Mouse (Mus musculus) frontal cortex, postnatal 25 days (tissue): ENCODE data around the gene Zbtb8a.
"Not testable (repeated sequence)": the region's sequence is repeated elsewhere in the genome, so short reads cannot be mapped to it uniquely, and the experiment has no call there.

Source experiments
- DNase-seq, 2 experiments: peaks; one replicate each; pipeline ENCODE4 v3.0.0; 2022; ENCODE audit warnings: low spot score in 2 of 2

The Zbtb8a gene

DNA sequence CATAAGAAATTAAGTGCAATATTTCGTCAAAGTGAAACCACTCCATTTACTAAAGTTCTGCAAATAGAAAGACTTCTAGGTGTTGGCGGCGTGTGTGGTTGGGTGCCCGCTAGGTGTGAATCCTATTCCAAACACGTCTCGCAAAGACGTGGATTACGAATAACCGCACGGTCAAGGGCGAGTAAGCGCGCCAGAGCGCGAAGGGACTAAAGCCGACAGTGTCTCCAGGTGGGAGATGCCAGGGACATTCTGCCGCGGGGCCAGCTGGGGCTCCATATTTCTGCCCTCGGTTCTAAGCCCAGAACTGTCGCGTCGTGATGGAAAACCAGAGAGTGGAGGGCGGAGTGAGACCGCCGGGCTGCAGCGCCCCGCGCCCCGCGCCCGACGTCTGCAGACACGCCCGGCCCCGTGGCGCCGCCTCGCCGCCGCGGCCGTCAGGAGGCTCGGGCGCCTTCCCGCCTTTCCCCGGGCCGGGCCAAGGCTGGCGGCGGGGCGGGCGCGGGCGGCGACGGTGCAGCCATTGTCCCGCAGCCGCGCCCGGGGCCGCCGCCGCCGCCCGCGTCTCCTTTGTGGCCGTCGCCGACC is 863 bp downstream of the Zbtb8a start:
- peak; percentile 18 to 23 for DNase-seq

DNA sequence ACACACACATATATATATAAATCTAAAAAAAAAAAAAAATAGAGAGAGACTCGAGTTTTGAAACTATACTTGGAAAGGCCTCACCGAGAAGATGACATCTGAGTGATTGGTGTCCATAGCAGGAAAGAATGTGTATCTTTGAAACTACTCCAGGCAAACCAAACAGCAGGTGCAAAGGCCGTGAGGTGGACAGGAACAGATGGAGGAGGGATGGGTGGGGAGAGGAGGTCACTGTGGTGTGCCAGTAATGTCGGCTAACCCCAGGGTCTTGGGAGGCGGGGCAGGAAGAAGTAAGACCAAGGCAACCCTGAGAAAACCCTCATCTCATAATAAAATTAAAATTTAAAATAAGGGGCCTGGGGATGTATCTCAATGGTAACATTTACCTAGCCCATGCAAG is 2.1 kb downstream of the Zbtb8a start:
- no peak for DNase-seq

DNA sequence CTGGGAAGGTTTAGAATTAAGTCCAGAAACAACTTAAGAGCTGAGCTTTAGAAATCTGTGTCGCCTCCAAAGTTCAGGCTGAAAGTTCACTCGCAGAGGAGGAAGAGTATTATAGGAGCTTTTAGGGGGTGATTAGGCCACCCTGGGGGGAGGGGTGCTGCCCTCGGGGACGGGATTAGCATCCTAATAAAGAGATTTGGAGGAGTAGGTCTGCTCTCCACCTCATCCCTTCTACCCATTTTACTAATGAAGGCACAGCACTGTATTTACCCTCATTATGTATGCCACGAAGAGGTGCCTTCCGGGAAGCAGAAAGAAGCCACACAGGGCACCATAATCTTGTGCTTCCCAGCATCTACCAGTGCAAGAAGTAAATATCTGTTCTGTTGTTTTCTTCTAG is 2.9 kb downstream of the Zbtb8a start:
- DNase-seq: no peak

DNA sequence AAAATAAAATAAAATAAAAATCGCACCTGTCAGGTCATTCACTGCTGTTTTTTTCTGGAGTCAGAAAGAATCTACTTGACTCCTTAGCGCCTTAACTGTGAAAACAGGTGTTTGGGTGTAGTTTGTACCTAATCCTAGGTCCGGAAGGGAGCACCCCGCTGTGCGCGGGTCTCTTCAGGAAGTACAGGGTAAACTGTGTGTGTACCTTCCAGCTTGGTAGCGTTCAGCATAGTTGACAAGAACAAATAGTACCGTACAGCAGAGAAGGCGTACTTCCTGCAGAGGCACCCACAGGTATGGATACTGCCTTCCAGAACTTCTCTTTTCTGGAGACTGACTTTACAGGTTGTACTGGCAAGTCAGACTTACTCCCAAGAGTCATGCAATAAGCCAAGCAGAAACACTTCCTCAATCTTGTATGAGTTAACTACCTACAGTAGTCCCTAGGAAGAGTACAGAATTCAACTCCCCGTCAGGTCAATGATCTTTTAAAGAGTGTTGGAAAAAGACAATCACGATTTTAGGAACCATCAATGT is 3.6 kb downstream of the Zbtb8a start:
- DNase-seq: no peak

DNA sequence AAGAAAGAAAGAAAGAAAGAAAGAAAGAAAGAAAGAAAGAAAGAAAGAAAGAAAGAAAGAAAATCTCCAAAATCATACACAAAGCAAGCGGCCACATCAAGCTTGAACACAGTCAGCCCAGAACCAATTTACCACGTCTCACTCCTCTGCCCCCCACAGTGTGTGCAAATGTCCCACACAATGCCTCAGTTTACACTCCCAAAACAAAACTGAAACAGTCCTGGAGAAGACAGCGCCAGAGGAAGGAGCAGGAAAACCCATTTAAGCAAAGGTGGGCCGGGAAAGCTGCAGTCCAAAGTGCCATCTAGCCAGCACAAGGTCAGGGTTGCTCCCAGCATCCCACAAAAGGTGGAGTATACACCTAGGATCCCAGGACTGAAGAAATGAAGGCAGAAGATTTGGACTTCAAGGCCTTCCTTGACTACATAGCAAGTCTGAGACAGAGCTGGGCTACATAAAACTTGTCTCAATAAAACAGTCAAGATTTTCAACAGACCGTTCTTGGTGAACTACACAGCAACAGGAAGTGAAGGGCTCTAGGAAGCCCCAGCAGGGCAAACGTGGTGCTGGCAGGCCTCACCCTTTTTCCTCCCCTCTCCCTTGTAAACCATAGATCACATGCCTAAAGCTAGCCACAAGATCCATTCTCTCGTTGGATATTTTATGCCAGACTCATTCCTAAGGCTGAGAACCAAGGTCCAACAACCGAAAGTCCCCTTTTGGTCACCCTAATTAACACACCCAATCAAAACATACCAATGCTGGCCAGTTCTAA is 4.5 kb downstream of the Zbtb8a start:
- no peak for DNase-seq

DNA sequence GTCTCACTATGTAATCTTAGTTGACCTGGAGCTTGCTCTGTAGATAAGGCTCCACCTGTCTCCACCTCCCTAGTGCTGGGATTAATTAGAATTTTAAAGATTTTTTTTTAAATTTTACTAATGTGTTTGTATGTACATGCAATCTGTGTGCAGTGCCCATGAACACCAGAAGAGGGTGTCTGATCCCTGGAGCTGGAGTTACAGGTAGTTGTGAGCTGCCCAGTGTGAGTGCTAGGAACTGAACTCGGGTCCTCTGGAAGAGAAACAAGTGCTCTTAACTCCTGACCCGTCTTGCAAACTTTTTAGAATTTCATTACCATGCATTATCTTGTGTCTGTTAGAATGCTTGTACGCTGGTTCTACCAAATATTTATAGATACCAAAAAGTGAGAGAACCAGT is 6.5 kb downstream of the Zbtb8a start:
- no peak for DNase-seq

DNA sequence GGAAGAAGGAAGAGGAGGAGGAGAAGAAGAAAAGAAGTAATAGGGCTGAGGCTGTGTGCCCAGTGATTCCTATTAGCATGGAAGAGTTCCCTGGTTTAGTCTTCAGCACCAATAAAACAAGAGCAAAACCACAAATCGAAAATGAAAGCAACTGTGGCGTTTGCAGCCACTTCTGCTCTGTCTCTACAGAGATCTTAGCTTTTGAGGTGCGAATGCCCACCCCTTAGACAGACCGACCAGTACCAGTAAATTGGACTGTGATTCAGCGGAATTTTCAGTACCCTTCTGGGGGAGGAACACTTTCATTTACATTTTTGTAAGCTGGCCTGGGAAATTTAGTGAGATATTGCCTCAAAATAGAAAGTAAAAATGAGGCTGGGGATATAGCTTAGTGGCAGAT is 12.7 kb downstream of the Zbtb8a start:
- no peak for DNase-seq

DNA sequence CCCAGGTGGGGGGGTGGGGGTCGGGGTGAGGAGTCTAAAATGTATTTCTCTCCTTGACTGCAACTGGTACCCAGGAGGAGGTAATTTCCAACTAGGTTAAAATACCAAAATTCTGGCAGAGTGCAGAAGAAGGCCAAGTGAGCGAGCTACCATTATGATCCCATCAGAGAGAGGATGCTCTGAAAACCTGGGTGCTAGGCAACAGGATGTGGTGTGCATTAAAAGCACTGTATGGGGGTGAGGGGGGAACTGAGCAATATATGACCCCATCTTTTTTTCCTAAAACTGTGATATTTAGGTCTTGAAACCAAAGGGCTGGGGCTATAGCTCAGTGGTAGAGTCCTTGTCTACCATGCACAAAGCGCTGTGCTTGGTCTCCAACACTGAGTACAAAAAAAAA is 13.5 kb downstream of the Zbtb8a start:
- no peak for DNase-seq

DNA sequence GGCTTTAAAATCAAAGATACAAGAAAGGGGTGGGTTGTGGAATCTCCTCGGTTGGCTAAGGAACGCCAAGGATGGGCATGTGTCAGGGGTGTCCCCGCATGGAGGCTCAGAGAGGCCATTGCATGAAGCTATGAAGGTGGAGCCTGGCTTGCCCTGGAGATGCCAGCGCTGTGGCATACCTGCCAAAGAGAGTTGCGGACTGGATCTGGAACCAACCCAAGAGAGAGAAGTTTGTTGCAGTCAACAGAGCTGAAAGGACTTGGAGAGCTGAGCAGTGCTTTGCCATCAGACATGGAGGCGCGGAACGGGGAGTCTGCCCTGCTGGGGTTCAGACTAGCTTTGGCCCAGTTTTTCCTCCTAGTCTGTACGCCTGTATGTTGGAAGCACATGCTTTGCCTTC is 14.5 kb downstream of the Zbtb8a start:
- DNase-seq: no peak

DNA sequence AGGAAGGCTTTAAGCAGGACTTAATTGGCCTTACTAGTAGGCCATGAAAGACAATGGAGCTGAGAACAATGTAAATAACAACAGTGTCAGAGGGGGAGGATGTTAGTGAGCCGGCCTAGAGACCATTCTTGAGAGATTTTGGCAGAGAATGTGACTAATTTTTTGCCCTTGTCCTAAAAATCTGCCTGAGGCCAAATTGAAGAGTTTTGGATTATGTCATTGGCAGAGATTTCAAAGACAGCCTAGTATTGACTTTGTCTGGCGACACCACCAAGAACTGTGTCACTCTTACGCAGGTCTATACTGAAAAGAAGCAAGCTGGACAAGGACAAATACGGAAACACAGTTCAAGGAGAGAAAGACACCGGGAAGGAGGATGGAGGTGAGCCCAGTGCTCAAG is 15.1 kb downstream of the Zbtb8a start:
- no peak for DNase-seq

DNA sequence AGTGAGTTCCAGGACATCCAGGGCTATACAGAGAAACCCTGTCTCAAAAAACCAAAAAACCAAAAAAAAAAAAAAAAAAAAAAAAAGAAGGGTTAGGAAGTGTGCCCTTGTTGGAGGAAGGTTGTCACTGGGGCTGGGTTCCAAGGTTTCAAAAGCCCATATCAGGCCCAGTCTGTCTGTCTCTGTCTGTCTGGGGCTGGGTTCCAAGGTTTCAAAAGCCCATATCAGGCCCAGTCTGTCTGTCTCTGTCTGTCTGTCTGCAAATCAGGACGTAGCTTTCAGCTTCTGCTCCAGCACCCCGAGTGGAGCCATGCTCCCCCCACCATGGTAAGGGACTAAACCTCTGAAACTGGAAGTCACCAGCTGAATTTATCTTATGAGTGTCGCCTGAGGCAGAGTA is 15.7 kb downstream of the Zbtb8a start:
- DNase-seq: not testable (repeated sequence)

DNA sequence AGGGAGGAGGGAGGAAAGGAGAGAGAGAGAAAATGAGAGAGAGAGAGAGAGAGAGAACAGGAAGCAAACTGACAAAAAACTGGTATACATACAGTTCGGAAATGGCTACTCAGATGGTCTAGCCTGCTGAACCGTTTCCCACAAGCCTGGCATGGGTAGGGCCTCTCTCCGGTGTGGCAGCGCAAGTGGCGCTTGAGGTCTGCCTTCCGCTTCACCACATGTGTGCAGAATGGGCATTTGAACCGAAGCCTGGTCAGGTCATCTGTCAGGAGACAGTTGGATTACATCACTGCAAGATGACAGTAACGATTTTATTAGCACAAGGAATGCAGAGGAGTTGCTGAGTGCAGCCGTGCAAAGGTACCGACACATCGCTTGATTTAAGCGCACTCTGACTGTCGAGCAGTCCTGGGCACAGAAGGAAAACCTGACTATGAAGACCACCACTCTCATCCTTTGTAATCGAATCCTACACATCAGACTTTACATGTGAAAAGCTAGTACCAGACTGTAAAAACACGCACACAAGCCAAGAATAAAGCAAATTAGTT is 20.2 kb downstream of the Zbtb8a start:
- no peak for DNase-seq

DNA sequence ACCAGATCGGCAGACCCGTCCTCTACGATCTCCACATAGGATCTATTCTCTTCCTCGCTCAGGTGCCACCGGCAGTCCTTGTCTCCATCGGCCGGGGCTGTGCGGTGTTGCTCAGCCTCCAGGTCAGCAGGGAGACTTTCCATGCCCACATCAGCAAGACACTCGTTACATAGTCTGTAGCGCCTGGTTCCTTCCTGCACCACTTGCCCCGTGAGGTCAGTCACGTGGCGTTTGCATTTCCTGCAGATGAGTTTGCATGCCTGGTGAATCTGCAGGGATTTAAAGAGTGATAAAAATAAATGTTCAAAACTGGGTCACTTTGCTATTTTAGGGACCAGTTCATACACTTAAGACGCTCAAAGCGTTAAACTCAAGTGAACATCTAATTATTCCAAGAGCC is 23.7 kb downstream of the Zbtb8a start:
- DNase-seq: no peak

DNA sequence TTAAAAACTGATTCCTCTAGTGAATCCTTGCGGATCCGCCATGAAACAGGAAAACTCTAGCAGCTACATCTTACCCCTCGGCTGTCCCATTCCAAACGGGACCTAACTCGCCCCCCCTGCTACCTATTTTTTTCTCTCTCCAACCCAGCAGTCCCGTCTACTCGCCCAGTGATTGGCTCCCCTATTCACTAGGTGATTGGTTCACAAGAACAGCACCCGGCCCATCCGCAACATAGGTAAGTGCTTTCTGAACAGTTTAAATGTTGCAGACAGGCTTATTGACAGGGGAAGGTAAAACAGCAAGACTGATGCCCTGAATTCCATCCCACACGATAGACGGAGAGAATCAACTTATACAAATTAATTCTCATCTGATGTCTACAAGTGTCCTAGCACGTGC is 24.7 kb downstream of the Zbtb8a start:
- DNase-seq: no peak

DNA sequence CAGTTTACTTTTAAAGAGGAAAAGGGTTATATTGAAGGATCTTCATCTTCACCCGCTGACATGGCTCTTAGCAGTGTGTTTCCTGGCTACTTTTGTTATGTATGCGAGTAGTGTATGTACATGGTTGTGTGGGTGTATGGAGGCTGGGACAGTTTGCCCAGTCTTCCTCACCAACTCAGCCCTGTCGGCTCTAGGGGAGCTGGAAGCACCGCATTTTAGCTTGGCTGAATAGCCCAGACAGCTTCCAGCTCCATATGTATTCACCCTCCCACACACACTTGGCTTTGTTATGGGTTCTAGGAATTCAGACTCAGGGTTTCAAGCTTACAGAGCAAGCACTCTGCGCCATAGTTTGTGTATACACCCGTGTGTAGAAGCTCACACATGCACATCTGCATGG is 26.8 kb downstream of the Zbtb8a start:
- DNase-seq: peak in 1 of 2 experiments; percentile 21

DNA sequence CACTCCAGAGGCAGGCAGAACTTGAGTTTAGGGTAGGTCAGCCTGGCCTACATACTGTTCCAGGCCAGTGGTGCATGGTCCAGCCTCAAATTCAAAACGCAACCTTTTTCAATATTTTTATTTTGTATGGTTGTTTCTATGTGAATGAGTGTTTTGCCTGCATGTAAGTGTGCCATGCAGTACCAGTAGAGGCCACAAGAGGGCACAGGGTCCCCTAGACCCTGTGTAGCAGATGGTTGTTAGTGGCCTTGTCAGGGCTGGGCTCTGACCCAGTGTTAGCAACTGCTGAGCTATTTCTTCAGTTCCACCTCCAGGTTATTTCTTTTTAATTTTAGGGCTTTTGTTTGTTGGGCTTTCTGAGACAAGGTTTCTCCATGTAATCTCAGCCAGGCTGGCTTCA is 27.3 kb downstream of the Zbtb8a start:
- DNase-seq: peak; percentile 54

DNA sequence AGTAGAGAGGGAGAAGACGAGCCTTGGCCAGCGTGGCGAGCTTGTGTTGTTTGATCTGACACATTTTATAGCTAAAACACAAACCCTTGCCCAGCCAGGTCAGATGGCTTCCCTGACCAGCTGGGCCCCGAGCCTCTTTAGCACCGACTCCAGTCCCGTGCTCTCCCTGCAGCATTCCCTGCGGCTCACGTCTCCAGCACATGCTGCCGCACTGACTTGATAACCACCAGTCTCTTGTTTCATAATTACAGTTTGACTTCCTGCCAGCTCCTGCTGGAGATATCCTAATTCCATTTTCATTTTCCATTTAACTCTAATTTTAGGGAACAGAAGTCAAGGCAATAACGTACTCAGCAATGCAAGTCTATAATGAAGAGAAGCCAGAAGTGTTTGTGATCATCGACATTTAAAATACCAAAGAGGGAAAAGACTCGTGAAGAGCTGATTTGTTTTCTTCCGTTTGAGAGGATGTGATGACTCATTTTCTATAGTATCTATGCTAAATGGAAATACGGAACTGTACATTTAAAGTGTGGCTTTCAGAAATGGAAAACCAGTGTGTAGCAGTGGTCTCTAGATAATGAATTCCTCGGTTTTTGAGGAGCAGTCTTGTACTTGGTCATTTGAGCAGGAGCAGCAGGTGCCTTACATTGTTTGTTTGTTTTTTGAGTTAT is 31.3 kb downstream of the Zbtb8a start:
- DNase-seq: no peak

DNA sequence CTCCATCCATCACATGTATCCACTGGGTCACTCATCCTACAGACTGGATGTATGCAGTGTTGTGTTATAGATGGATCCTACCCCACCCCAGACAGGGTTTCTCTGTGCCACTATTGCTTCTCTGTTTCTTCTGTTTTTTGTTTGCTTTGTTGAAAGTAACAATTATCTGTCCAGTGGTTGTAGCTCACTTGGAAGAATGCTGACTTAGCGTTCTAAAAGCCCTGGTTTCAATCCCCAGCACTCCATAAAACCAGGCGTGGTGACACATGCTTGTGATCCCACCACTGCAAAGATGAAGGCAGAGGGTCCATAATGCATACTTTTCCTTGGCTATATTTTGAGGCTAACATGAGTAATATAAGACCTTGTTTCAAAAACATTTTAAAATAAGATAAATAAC is 35.2 kb downstream of the Zbtb8a start:
- no peak for DNase-seq

DNA sequence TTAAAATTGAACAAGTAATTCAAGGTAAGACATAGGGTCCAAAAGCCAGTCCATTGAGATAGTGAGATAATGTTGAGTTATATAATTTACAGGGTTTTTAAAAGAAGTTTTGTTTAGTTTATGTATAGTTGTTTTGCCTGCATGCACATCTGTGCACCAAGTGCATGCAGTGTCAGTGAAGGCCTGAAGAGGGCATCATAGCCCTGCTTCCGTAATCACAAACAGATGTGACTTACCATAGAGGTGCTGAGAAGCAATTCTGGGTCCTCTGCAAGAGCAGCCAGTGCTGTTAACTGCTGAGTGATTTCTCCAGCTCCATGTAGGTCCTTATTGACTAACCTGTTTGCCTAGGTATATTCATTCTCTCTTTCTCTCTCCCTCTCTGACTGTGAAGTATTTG is 36.0 kb downstream of the Zbtb8a start:
- no peak for DNase-seq

DNA sequence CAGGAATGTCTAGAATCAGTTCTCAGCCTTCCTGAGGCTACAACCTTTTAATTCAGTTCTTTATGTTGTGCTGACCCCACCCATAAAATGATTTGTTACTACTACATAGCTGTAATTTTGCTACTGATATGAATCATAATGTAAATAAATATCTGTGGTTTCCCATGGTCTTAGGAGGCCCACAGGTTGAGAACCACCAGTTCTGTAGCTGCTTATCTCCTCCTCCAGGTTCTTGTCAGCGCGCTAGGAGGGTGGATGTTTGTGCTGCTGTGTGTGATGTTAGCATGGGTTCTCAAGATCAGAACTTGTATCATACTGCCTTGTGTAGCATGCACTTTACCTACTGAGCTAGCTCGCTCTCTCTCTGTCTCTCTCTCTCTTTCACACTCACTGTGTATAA is 38.2 kb downstream of the Zbtb8a start:
- DNase-seq: no peak

DNA sequence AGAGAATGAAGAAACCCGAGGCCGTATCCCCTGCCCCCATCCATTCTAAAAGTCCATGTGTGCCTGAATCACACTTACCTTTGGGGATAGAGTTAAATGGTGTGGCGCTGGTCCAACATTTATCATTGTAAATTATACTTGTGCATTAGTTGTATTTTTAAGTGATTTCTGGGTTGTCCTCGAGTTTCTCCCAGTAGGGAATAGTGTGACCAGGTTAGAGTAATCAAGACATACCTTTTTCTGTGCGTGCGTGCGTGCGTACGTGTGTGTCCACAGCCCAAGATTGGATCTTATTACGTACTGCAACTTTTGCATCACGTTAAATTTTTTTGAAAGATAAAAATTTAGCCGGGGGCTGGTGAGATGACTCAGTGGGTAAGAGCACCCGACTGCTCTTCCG is 41.6 kb downstream of the Zbtb8a start:
- DNase-seq: no peak

DNA sequence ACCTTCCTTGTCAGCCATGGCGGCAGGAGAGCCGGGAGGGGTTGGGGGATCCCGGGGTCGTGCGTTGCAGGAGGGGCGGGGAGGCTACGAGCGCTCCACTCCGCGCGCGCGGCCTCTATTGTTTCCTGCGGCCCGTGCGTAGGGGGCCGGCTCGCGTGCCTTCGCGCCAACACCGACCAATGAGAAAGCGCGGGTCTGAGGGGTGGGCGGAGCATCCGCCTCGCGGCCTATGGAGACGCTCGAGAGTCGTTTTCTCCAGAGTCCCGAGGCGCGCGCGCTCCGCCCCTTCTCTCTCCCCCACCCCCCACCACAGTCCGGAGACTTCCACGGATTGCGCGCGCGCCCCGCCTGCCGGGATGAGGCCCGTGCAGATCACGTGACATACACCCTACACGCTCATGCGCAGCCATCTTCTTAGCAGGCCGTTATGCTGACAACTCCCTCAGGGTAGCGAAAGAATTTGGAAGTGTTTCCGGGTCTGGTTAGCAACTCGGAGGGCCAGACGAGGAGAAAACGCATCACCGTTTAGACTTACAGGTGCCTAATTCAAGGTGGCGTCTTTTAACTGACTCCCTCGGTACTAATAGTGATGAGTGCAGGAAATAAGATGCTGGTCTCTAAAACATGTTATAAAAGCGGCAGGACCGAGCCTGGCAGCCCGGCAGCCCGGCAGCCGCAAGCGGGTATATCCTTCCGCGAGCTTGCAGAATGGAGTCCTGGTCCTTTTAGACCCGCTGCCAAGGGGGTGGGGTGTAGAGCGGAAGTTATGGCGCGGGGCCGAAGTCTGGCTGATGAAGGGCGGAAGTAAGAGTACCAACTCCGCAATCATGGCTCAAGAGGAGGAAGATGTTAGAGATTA is 42.5 kb downstream of the Zbtb8a start, which contains the start of the genes Rbbp4 and Zbtb8os:
TSS of gene Rbbp4 (minus strand) at position 155 of the 859 bp plus-strand sequence.
TSS of gene Zbtb8os (plus strand) at position 480 of the 859 bp plus-strand sequence.
- DNase-seq: peak; percentile 88 to 92
